Mouse (Mus musculus) colon, adult 2 months (tissue): Measurements from ENCODE around the gene Cep350. TPM values are rescaled to one million over a fixed set of nuclear protein-coding genes. Genes with fewer than 3 reads are reported as not detected.

Experiments used
- polyA plus RNA-seq: library from polyadenylated mRNA; depleted of rRNA; stranded (reverse); fragments of >200 nt; gene quantifications from 2 replicates; pipeline ENCODE4 v1.2.3, GENCODE M21; 2012; rRNA removed

Cep350 gene
- polyA plus RNA-seq, result 4.1 and 4.3 TPM in 2 replicates

DNA sequence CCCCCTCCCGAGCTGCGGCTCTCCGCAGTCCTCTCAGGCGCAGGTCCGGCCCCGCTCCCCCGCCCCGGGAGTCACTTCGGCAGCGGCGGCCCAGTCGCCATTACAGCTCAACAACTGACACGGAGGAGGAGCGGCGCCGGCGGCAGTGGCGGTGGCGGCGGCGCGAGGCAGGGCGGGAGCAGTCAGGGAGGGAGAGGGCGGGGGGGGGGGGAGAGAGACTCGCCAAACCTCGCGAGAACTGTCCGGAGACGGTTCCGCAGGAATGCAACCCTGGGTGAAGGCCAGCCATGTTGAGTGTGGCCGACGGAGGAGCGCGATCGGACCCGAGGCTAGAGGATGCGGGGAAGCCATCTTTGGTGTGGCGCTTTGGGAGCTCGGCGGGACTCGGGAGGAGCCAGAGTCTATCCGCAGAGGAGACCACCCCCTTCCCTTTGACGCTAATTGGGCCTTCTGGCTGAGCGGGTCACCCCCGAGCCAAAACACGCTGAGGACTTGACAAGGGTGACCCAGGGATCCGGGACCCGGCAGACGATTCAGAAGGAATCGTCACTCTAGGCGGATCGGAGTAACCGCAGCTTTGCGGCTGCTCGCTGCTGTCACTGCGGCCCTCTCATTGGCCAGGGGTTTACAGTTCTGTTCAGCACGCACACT lies at the start of gene Cep350:
Cep350 (minus strand) TSS at position 188 of the 651 bp plus-strand sequence.

DNA sequence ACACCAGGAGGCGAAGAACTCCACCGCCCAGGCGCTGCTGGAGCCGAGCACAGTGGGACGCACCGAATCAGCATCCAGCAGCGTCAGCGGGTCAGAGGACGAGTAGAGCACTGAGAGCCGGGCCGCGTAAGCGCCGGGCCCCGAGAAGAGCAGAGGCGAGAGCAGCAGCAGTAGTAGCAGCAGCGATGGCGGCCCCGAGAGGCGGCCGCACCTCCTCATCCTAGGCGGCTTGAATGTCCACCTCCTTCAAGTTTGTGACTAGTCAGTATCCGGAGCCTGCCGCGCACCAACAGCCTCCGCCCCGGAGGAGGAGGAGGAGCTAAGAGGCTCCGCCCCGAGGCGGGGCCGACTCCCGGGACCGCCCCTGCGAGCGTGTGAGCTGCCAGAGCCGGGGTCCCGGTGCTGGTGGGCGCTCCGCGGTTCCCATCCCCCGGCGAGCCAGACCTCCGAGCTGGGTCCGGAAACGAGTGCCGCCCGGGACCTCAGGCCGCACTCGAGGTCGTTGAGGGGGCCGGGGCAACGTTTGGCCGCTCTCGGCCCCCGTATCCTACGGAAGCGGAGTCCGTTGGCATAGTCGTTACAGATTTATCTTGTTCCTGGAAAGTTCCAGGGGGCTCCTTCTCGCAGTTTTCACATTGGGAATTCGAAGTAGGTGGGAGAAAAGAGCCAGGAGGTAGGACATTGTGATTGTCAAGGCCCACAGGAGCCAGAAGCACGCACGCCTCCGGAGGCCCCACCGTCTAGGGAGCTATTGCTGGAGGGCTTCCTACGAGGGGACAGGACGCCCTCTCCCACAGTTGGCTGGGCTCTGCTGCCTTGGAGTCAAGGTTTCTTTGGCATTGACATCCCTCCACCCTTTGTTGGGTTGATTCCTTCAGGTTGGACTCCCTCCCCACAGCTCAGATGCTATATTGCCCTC lies 160.2 kb downstream of the Cep350 start, which contains the start of gene Qsox1:
Qsox1 (minus strand) TSS at position 309 of the 919 bp plus-strand sequence.

Other genes with a start within 250 kb of the Cep350 start
- not detected in 2 replicates for gene Lhx4, start 221.6 kb downstream of the Cep350 start, polyA plus RNA-seq
- 222 and 250 TPM in 2 replicates for gene Qsox1, start 160.4 kb downstream of the Cep350 start, polyA plus RNA-seq
- 67.9 and 75.1 TPM in 2 replicates for gene Tor1aip2, start 62.1 kb upstream of the Cep350 start, polyA plus RNA-seq
- 16.4 and 18.1 TPM in 2 replicates for gene Tor1aip1, start 63.2 kb upstream of the Cep350 start, polyA plus RNA-seq
- gene Fam163a, start 231.8 kb upstream of the Cep350 start, polyA plus RNA-seq, result 0.64 and 0.81 TPM in 2 replicates